Mouse (Mus musculus) mouse embryonic stem cell (cell line): Measurements from ENCODE around the gene Rmnd1.

ENCODE experiments used
- in situ Hi-C, 2 experiments: fragments of 300-500 bp; cut with MboI; formaldehyde crosslinking; loops; 1 replicate in 1 of 2; 3 replicates in 1 of 2; pipeline ENCODE4 v1.14.3; 2019 to 2020; ENCODE audit warnings: low sequenced_read_pairs in 2 of 2, low pct_unique_long_range_greater_than_20kb in 1 of 2, mixed read lengths in 1 of 2; ENCODE audit not compliant: unreplicated experiment in 1 of 2

The Rmnd1 gene

GRCm38 (mm10) chr10:4372011-4372410, 60.2 kb downstream of the Rmnd1 start:
- in situ Hi-C loops, result no loop called here

GRCm38 (mm10) chr10:4370105-4370504, 62.1 kb downstream of the Rmnd1 start:
- in situ Hi-C loops, result no loop called here

- in situ Hi-C loops, result no loop called here
Observed at GRCm38 (mm10) chr10:4364618-4365017, 67.6 kb downstream of the Rmnd1 start.

- in situ Hi-C loops, result no loop called here
Observed at GRCm38 (mm10) chr10:4357435-4357834, 74.8 kb downstream of the Rmnd1 start.

- in situ Hi-C loops, result no loop called here
Observed at GRCm38 (mm10) chr10:4356640-4357039, 75.5 kb downstream of the Rmnd1 start.

- in situ Hi-C loops, result no loop called here
Observed at GRCm38 (mm10) chr10:4355882-4356451, 76.2 kb downstream of the Rmnd1 start.

GRCm38 (mm10) chr10:4354371-4355260, 77.6 kb downstream of the Rmnd1 start:
- in situ Hi-C loops, result no loop called here
